Mouse (Mus musculus) G1E (cell line): ENCODE results near the gene Atxn7l1.

ENCODE experiments used
- CTCF ChIP-seq: IDR thresholded peaks from 2 replicates; pipeline ENCODE4 v1.5.1; 2012; ENCODE audit warnings: low read depth, low read length, inconsistent platforms, mixed read lengths
- GATA1 ChIP-seq: IDR thresholded peaks from 2 replicates; pipeline ENCODE4 v1.6.1; 2012; ENCODE audit warnings: borderline replicate concordance, low read length, inconsistent platforms, mixed read lengths
- POLR2AphosphoS5 ChIP-seq: IDR thresholded peaks from 2 replicates; pipeline ENCODE4 v1.6.1; 2012; ENCODE audit warnings: low read depth, low read length, inconsistent platforms; ENCODE audit not compliant: insufficient replicate concordance

- TF ChIP-seq CTCF: no peak
- no peak for TF ChIP-seq GATA1
- TF ChIP-seq POLR2AphosphoS5: no peak
Measured at GRCm38 (mm10) chr12:33131796-33132195, 15.7 kb upstream of the Atxn7l1 start.
